Mouse (Mus musculus): ENCODE measurements around the gene Tmco4. TPM values are rescaled to one million over a fixed set of nuclear protein-coding genes. Genes with fewer than 3 reads are reported as not detected.

The Tmco4 gene
- polyA plus RNA-seq, 1 experiment, result not detected

DNA sequence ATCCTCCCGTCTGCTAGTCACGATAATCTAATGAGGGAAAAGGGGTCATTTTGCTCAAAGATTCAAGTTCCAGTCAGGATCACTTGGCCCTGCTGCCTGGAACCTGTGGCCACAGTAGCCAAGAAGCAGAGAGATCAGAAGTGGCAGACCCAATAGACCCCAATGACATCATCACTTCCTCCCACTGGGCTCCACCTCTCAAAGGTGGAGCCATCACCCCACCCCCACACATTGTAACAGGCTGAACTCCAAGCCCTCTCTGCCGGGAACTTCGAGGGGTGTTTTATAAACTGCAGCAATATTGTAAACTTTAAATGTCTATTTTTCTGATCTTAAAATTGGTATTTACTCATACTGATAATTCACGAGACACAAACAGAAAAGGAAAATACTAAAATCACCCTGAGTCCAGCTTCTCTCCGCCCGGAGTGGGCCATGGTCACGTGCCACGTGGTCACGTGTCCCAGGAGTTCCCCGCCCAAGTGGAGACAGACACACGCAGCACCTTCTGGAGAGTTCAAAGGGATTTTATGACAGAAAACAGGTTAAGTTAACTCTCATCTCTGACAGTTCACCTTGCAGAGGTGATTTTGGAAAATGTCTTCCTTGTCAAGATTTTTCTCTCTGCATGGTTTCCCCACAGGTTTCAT lies 8.2 kb downstream of the Tmco4 start:
- Histone ChIP-seq H3K4me1 (ENCODE audit: control insufficient read depth, insufficient read depth, low read length) (peaks cover 4% of the 10 kb centered on the region; the same call in 1 of the 2 replicates), H3K4me3 (ENCODE audit: insufficient read depth, low read depth, low read length) (no peak overlapping the region), H3K27ac (ENCODE audit: insufficient read depth, low read depth, low read length) (no peak overlapping the region)
- WGBS, result 38% methylated on average over 12 of the region's 12 CpGs
- TF ChIP-seq CTCF (IDR thresholded peaks at IDR 0.05; ENCODE audit: insufficient read depth, low read depth, low read length) (no peak), POLR2A (IDR thresholded peaks at IDR 0.05; ENCODE audit: insufficient read depth, low read depth, low read length) (no peak)

GRCm38 (mm10) chr4:138983422-138983821 lies 10.7 kb downstream of the Tmco4 start:
- WGBS, result 84% methylated on average over 3 of the region's 3 CpGs
- no peak for TF ChIP-seq POLR2A (IDR thresholded peaks at IDR 0.05; ENCODE audit: insufficient read depth, low read depth, low read length)
- TF ChIP-seq CTCF (IDR thresholded peaks at IDR 0.05; ENCODE audit: insufficient read depth, low read depth, low read length), result no peak

GRCm38 (mm10) chr4:138984744-138985143 lies 12.1 kb downstream of the Tmco4 start:
- TF ChIP-seq POLR2A (IDR thresholded peaks at IDR 0.05; ENCODE audit: insufficient read depth, low read depth, low read length), result no peak
- no peak for TF ChIP-seq CTCF (IDR thresholded peaks at IDR 0.05; ENCODE audit: insufficient read depth, low read depth, low read length)
- no peak overlapping the region for H3K4me3 ChIP-seq (ENCODE audit: insufficient read depth, low read depth, low read length)
- WGBS, result 75% methylated on average over 7 of the region's 7 CpGs
- H3K4me1 ChIP-seq (ENCODE audit: control insufficient read depth, insufficient read depth, low read length), result peaks cover 7% of the 10 kb centered on the region
- H3K27ac ChIP-seq (ENCODE audit: insufficient read depth, low read depth, low read length), result no peak overlapping the region

More at GRCm38 (mm10) chr4:138983422-138983821, 10.7 kb downstream of the Tmco4 start:
- Histone ChIP-seq H3K4me3 (ENCODE audit: insufficient read depth, low read depth, low read length) (no peak overlapping the region), H3K27ac (ENCODE audit: insufficient read depth, low read depth, low read length) (no peak overlapping the region), H3K4me1 (ENCODE audit: control insufficient read depth, insufficient read depth, low read length) (peaks cover 7% of the 10 kb centered on the region)

GRCm38 (mm10) chr4:138986280-138986679 lies 13.6 kb downstream of the Tmco4 start:
- H3K4me3 ChIP-seq (ENCODE audit: insufficient read depth, low read depth, low read length), result no peak overlapping the region
- H3K4me1 ChIP-seq (ENCODE audit: control insufficient read depth, insufficient read depth, low read length), result peaks cover 7% of the 10 kb centered on the region
- TF ChIP-seq CTCF (IDR thresholded peaks at IDR 0.05; ENCODE audit: insufficient read depth, low read depth, low read length), result no peak
- no peak for TF ChIP-seq POLR2A (IDR thresholded peaks at IDR 0.05; ENCODE audit: insufficient read depth, low read depth, low read length)
- 67% methylated on average over 5 of the region's 5 CpGs for WGBS
- no peak overlapping the region for H3K27ac ChIP-seq (ENCODE audit: insufficient read depth, low read depth, low read length)

DNA sequence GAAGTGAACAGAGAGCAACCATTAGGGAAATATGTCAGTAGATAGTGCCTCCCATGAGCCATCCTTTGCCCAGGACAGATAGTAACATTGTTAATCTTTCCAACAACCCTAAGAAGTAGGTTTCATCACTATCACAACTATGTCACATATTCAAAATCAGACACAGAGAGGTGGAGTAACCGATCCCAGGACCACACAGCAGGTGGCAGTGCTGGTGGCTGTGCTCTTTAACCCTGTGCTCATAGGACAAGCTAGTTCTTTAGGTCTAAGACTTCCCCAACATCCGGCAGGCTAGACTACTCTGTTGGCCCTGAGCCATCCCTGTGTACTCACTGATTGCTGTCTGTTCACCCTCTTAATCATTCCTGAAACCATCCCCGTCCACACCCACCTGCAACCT lies 21.7 kb downstream of the Tmco4 start:
- peaks cover 12% of the 10 kb centered on the region; the same call in 1 of the 2 replicates for H3K4me1 ChIP-seq (ENCODE audit: control insufficient read depth, insufficient read depth, low read length)
- 80% methylated on average over 3 of the region's 3 CpGs for WGBS
- H3K4me3 ChIP-seq (ENCODE audit: insufficient read depth, low read depth, low read length), result no peak overlapping the region
- TF ChIP-seq POLR2A (IDR thresholded peaks at IDR 0.05; ENCODE audit: insufficient read depth, low read depth, low read length) (no peak), CTCF (IDR thresholded peaks at IDR 0.05; ENCODE audit: insufficient read depth, low read depth, low read length) (no peak)
- no peak overlapping the region for H3K27ac ChIP-seq (ENCODE audit: insufficient read depth, low read depth, low read length)

GRCm38 (mm10) chr4:138996410-138996809 lies 23.7 kb downstream of the Tmco4 start:
- H3K27ac ChIP-seq (ENCODE audit: insufficient read depth, low read depth, low read length), result no peak overlapping the region
- H3K4me1 ChIP-seq (ENCODE audit: control insufficient read depth, insufficient read depth, low read length), result peaks cover 12% of the 10 kb centered on the region; the same call in 1 of the 2 replicates
- WGBS, result 79% methylated on average over 5 of the region's 5 CpGs
- TF ChIP-seq CTCF (IDR thresholded peaks at IDR 0.05; ENCODE audit: insufficient read depth, low read depth, low read length) (no peak), POLR2A (IDR thresholded peaks at IDR 0.05; ENCODE audit: insufficient read depth, low read depth, low read length) (no peak)
- no peak overlapping the region for H3K4me3 ChIP-seq (ENCODE audit: insufficient read depth, low read depth, low read length)

DNA sequence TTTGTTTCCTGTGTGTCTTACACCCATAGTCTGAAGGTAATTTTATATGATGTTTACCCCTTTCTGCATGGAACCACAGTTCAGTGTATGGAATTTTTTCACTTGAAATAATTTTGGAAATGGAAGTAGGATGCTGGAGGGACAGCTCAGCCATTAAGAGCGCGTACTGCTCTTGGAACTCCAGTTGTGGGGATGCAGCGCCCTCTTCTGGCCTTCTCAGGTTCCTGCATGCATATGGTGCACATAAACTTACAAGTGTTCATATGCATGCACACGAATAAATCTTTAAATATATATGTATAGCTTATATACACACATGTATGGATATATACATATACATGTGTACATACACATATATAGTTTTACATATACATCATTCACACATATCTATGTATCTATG lies 24.4 kb downstream of the Tmco4 start:
- Histone ChIP-seq H3K27ac (ENCODE audit: insufficient read depth, low read depth, low read length) (no peak overlapping the region), H3K4me3 (ENCODE audit: insufficient read depth, low read depth, low read length) (no peak overlapping the region), H3K4me1 (ENCODE audit: control insufficient read depth, insufficient read depth, low read length) (peaks cover 11% of the 10 kb centered on the region; the same call in 1 of the 2 replicates)
- 88% methylated on average over 4 of the region's 4 CpGs for WGBS
- no peak for TF ChIP-seq POLR2A (IDR thresholded peaks at IDR 0.05; ENCODE audit: insufficient read depth, low read depth, low read length)

- TF ChIP-seq CTCF (IDR thresholded peaks at IDR 0.05; ENCODE audit: insufficient read depth, low read depth, low read length), result no peak
- TF ChIP-seq POLR2A (IDR thresholded peaks at IDR 0.05; ENCODE audit: insufficient read depth, low read depth, low read length), result no peak
- Histone ChIP-seq H3K27ac (ENCODE audit: insufficient read depth, low read depth, low read length) (no peak overlapping the region), H3K4me3 (ENCODE audit: insufficient read depth, low read depth, low read length) (no peak overlapping the region), H3K4me1 (ENCODE audit: control insufficient read depth, insufficient read depth, low read length) (peaks cover 10% of the 10 kb centered on the region; the same call in 1 of the 2 replicates)
- 70% methylated on average over 11 of the region's 11 CpGs for WGBS
Observed at GRCm38 (mm10) chr4:138998611-138999010, 25.9 kb downstream of the Tmco4 start.

GRCm38 (mm10) chr4:139001026-139001425 lies 28.3 kb downstream of the Tmco4 start:
- WGBS, result 74% methylated on average over 2 of the region's 2 CpGs
- no peak overlapping the region for H3K27ac ChIP-seq (ENCODE audit: insufficient read depth, low read depth, low read length)
- no peak overlapping the region for H3K4me3 ChIP-seq (ENCODE audit: insufficient read depth, low read depth, low read length)
- TF ChIP-seq CTCF (IDR thresholded peaks at IDR 0.05; ENCODE audit: insufficient read depth, low read depth, low read length) (no peak), POLR2A (IDR thresholded peaks at IDR 0.05; ENCODE audit: insufficient read depth, low read depth, low read length) (no peak)
- H3K4me1 ChIP-seq (ENCODE audit: control insufficient read depth, insufficient read depth, low read length), result peaks cover 16% of the 10 kb centered on the region; the same call in 1 of the 2 replicates

Data from olfactory bulb, adult 2 months (tissue).